Mouse (Mus musculus): ENCODE results near the gene Pold2.

GRCm38 (mm10) chr11:5828509-5829191 is 49.4 kb downstream of the Pold2 start:
- TF ChIP-seq CTCF (IDR thresholded peaks at IDR 0.05; ENCODE audit: control insufficient read depth, insufficient read depth, low read length) (no peak), POLR2A (IDR thresholded peaks at IDR 0.05; ENCODE audit: borderline replicate concordance, control insufficient read depth, low read depth, low read length) (no peak)

Measured in bone marrow, adult 2 months (tissue).